Mouse (Mus musculus) small intestine, adult 2 months (tissue): ENCODE results near the gene Hist1h1d. TPM values are rescaled to one million over a fixed set of nuclear protein-coding genes. Genes with fewer than 3 reads are reported as not detected.
"Not testable (repeated sequence)": the region's sequence is repeated elsewhere in the genome, so short reads cannot be mapped to it uniquely, and the experiment has no call there.

Source experiments
- H3K27ac ChIP-seq: fragments of 200-500 bp; 2 replicates; pipeline ENCODE4 v1.5.1; 2012; ENCODE audit warnings: low read depth, low read length, control low read depth, inconsistent platforms; ENCODE audit not compliant: insufficient read depth
- H3K27me3 ChIP-seq: fragments of 200-500 bp; 2 replicates; pipeline ENCODE4 v1.6.1; 2012; ENCODE audit warnings: mild to moderate bottlenecking, moderate library complexity, low read length, inconsistent platforms; ENCODE audit not compliant: control insufficient read depth, insufficient read depth
- H3K36me3 ChIP-seq: fragments of 200-500 bp; 2 replicates; pipeline ENCODE4 v1.6.1; 2012; ENCODE audit warnings: mild to moderate bottlenecking, low read length, control low read depth, inconsistent platforms; ENCODE audit not compliant: control insufficient read depth, insufficient read depth
- H3K4me1 ChIP-seq: fragments of 200-500 bp; 2 replicates; pipeline ENCODE4 v1.6.1; 2012; ENCODE audit warnings: low read length, inconsistent platforms, mixed read lengths; ENCODE audit not compliant: control insufficient read depth, insufficient read depth, insufficient read length
- H3K4me3 ChIP-seq: fragments of 200-500 bp; 2 replicates; pipeline ENCODE4 v1.5.1; 2012; ENCODE audit warnings: low read depth, mild to moderate bottlenecking, control low read depth, inconsistent platforms, low read length, moderate library complexity
- CTCF ChIP-seq: fragments of 200-500 bp; IDR thresholded peaks from 2 replicates; pipeline ENCODE4 v1.5.1; 2012; ENCODE audit warnings: low read depth, mild to moderate bottlenecking, control low read depth, inconsistent platforms, low read length, moderate library complexity, mixed read lengths; ENCODE audit not compliant: insufficient replicate concordance, insufficient read length; ENCODE audit errors: extremely low read depth
- POLR2A ChIP-seq: fragments of 200-500 bp; IDR thresholded peaks from 2 replicates; pipeline ENCODE4 v1.6.1; 2012; ENCODE audit warnings: low read depth, mild to moderate bottlenecking, control low read depth, inconsistent platforms, low read length, moderate library complexity
- WGBS: fragments of 180-500 bp; shearing (Covaris S2); methylation state at CpG from one replicate; pipeline ENCODE4 v1.1.7; 2018; 5-methylcytosine and 5-hydroxymethylcytosine counted together
- polyA plus RNA-seq: library from polyadenylated mRNA; depleted of rRNA; stranded (reverse); fragments of >200 nt; gene quantifications from 2 replicates; pipeline ENCODE4 v1.2.3, GENCODE M21; 2012

The Hist1h1d gene
- polyA plus RNA-seq, 1 experiment = 0.29 TPM

- not testable (repeated sequence) for H3K4me1 ChIP-seq, H3K36me3 ChIP-seq, H3K27me3 ChIP-seq
- Histone ChIP-seq H3K27ac (peak within 1 kb of the TSS; percentile 85), H3K4me3 (peak within 1 kb of the TSS; percentile 59)
- peak; percentile 27; the same call in 1 of the 2 replicates for TF ChIP-seq POLR2A
- WGBS = under 1% methylated on average over 51 of the region's 62 CpGs
Measured at GRCm38 (mm10) chr13:23535137-23536075, 17.7 kb upstream of the Hist1h1d start, which contains the start of gene Hist1h3g. TSS of gene Hist1h3g (plus strand) at chr13:23535422.

- WGBS = 15% methylated on average over 7 of the region's 7 CpGs
- TF ChIP-seq POLR2A (no peak), CTCF (no peak)
- peaks cover 7% of the 10 kb centered on the region; the same call in 1 of the 2 replicates for H3K4me1 ChIP-seq
- 0 out of 2 replicates have a peak overlapping the region, but pooled peaks have one; percentile 11 for H3K27ac ChIP-seq
- no peaks in the 10 kb centered on the region for H3K36me3 ChIP-seq
- H3K4me3 ChIP-seq = no peak overlapping the region
- no peaks in the 10 kb centered on the region for H3K27me3 ChIP-seq
Measured at GRCm38 (mm10) chr13:23536076-23536822, 16.8 kb upstream of the Hist1h1d start.

GRCm38 (mm10) chr13:23537006-23537710 lies 15.9 kb upstream of the Hist1h1d start:
- WGBS = 54% methylated on average over 3 of the region's 3 CpGs
- Histone ChIP-seq H3K36me3 (no peaks in the 10 kb centered on the region), H3K4me3 (no peak overlapping the region), H3K27ac (no peak overlapping the region), H3K4me1 (peaks cover 7% of the 10 kb centered on the region; the same call in 1 of the 2 replicates), H3K27me3 (no peaks in the 10 kb centered on the region)
- TF ChIP-seq CTCF = no peak
- no peak for TF ChIP-seq POLR2A

- WGBS = 84% methylated on average over 5 of the region's 5 CpGs
- Histone ChIP-seq H3K36me3 (no peaks in the 10 kb centered on the region), H3K4me3 (no peak overlapping the region), H3K4me1 (peaks cover 7% of the 10 kb centered on the region; the same call in 1 of the 2 replicates), H3K27me3 (no peaks in the 10 kb centered on the region), H3K27ac (no peak overlapping the region)
- no peak for TF ChIP-seq POLR2A
- TF ChIP-seq CTCF = no peak
Measured at GRCm38 (mm10) chr13:23538249-23538648, 14.8 kb upstream of the Hist1h1d start.

GRCm38 (mm10) chr13:23539821-23540220 lies 13.2 kb upstream of the Hist1h1d start:
- not testable (repeated sequence) for H3K4me1 ChIP-seq

GRCm38 (mm10) chr13:23541497-23541896 lies 11.6 kb upstream of the Hist1h1d start:
- Histone ChIP-seq H3K27me3 (no peaks in the 10 kb centered on the region), H3K27ac (no peak overlapping the region), H3K4me1 (peaks cover 3% of the 10 kb centered on the region; the same call in 1 of the 2 replicates), H3K4me3 (no peak overlapping the region), H3K36me3 (no peaks in the 10 kb centered on the region)
- TF ChIP-seq POLR2A (no peak), CTCF (no peak)
- WGBS = 83% methylated on average over 3 of the region's 3 CpGs

More at GRCm38 (mm10) chr13:23539821-23540220, 13.2 kb upstream of the Hist1h1d start:
- WGBS = 76% methylated on average over 1 of the region's 1 CpGs
- not testable (repeated sequence) for H3K36me3 ChIP-seq, H3K27me3 ChIP-seq, H3K27ac ChIP-seq, H3K4me3 ChIP-seq

GRCm38 (mm10) chr13:23542225-23542980 lies 10.7 kb upstream of the Hist1h1d start:
- WGBS = 14% methylated on average over 3 of the region's 3 CpGs
- H3K36me3 ChIP-seq, H3K4me1 ChIP-seq, H3K27me3 ChIP-seq: not testable (repeated sequence)
- H3K27ac ChIP-seq = peak overlapping the region; percentile 92
- peak overlapping the region; percentile 92 for H3K4me3 ChIP-seq
